ENCODE assay signal across 23 mouse cellular contexts in genomic region chr3:135324354-135324753, GRCm38 (mm10). TPM values are rescaled to one million over a fixed set of nuclear protein-coding genes. Genes with fewer than 3 reads are reported as not detected.
DNase-seq lines count a peak whose midpoint lies in the region; ATAC-seq lines count a peak whose summit lies in the region.
"Had no signal": no experiment of that assay in that cellular context is flagged by ENCODE, and none has a peak within 500 bp of the region (broad histone marks: within the 10 kb centered on the region; RNA-seq: fewer than 3 reads in every experiment).

No protein-coding gene starts in this region.

- intact Hi-C loops in left cerebral cortex, postnatal 10 days (cut with DNase I): no loop called here
- intact Hi-C loops in left cerebral cortex, postnatal 4 days (cut with DNase I): no loop called here
- intact Hi-C loops in gastrocnemius, postnatal 36 days (cut with DNase I): no loop called here

- H3K4me1 ChIP-seq in midbrain, embryonic 13.5 days (replicated peaks): peaks cover 4% of the 10 kb centered on the region; the same call in 1 of the 2 replicates
- H3K4me1 ChIP-seq: embryonic facial prominence, embryonic 15.5 days; forebrain, embryonic 12.5 days; heart, embryonic 12.5 days; limb, embryonic 13.5 days; lung, embryonic 15.5 days had no signal

- H3K36me3 ChIP-seq in midbrain, embryonic 13.5 days: no peaks in the 10 kb centered on the region
- H3K36me3 ChIP-seq: embryonic facial prominence, embryonic 15.5 days; forebrain, embryonic 12.5 days; G1E; heart, embryonic 12.5 days; limb, embryonic 13.5 days; lung, embryonic 15.5 days had no signal

- no peaks in the 10 kb centered on the region for H3K27me3 ChIP-seq in midbrain, embryonic 13.5 days
- H3K27me3 ChIP-seq: embryonic facial prominence, embryonic 15.5 days; forebrain, embryonic 12.5 days; heart, embryonic 12.5 days; limb, embryonic 13.5 days; lung, embryonic 15.5 days had no signal

- ATAC-seq in midbrain, embryonic 13.5 days: 0 out of 2 replicates have a peak, but pooled peaks have one; percentile 55
- ATAC-seq: intestine, embryonic 16.5 days had no signal

- H3K27ac ChIP-seq in midbrain, embryonic 13.5 days: no peak overlapping the region
- H3K27ac ChIP-seq: embryonic facial prominence, embryonic 15.5 days; forebrain, embryonic 12.5 days; hindbrain, embryonic 14.5 days; limb, embryonic 13.5 days; liver, embryonic 14.5 days; lung, embryonic 15.5 days had no signal

- H3K4me2 ChIP-seq in midbrain, embryonic 13.5 days (replicated peaks): no peak overlapping the region
- H3K4me2 ChIP-seq: embryonic facial prominence, embryonic 15.5 days; forebrain, embryonic 12.5 days; heart, embryonic 12.5 days; hindbrain, embryonic 14.5 days; limb, embryonic 13.5 days; lung, embryonic 15.5 days had no signal

- H3K9ac ChIP-seq in midbrain, embryonic 13.5 days (replicated peaks): no peak overlapping the region
- H3K9ac ChIP-seq: embryonic facial prominence, embryonic 15.5 days; forebrain, embryonic 12.5 days; heart, embryonic 12.5 days; hindbrain, embryonic 14.5 days; limb, embryonic 13.5 days; liver, embryonic 14.5 days; lung, embryonic 15.5 days had no signal

- no peak overlapping the region for H3K4me3 ChIP-seq in midbrain, embryonic 13.5 days (replicated peaks)
- H3K4me3 ChIP-seq: embryonic facial prominence, embryonic 15.5 days; forebrain, embryonic 12.5 days; heart, embryonic 12.5 days; limb, embryonic 13.5 days; lung, embryonic 15.5 days had no signal

- WGBS in midbrain, embryonic 13.5 days: 39% methylated on average over 6 of the region's 6 CpGs

- DNase-seq in left cerebral cortex, postnatal 10 days (ENCODE audit: extremely low spot score in 1 of 2, low spot score in 2 of 2): peak; percentile 9 to 46
- DNase-seq in left cerebral cortex, postnatal 4 days: no peak
- peak; percentile 24 for DNase-seq in CD4-positive helper T cell, adult 2 months (ENCODE audit: low read depth, low spot score)
- DNase-seq in CD4-positive, CD25-positive, alpha-beta regulatory T cell, adult 2 months (ENCODE audit: low read depth, low spot score): peak; percentile 64
- no peak for DNase-seq in gastrocnemius, adult 18-20 months (ENCODE audit: low spot score)
- DNase-seq in gastrocnemius, postnatal 36 days: no peak
- DNase-seq: adrenal gland, postnatal 25 days; cerebellum, adult 2 months; cerebellum, postnatal 36 days; lung, postnatal 4 days; spleen, adult 18-20 months; thymus, postnatal 4 days had no signal

- no peaks in the 10 kb centered on the region for H3K9me3 ChIP-seq in midbrain, embryonic 13.5 days
- H3K9me3 ChIP-seq: embryonic facial prominence, embryonic 15.5 days; forebrain, embryonic 12.5 days; G1E; heart, embryonic 12.5 days; limb, embryonic 13.5 days; lung, embryonic 15.5 days had no signal

RNA-seq across cellular contexts. Expression of gene Slc9b2, which starts 16.9 kb away (rescaled TPM):
- 1 to 10 TPM; 4.4 to 4.6 TPM for total RNA-seq in left cerebral cortex, postnatal 10 days (2021)
- 1 to 10 TPM; 6.9 to 7.0 TPM for total RNA-seq in left cerebral cortex, postnatal 4 days (2021)
- 0.39 and 1.1 TPM in 2 replicates for polyA plus RNA-seq in midbrain, embryonic 13.5 days (2015; fragmentation: Nextera tagmentation; extraction: Ambion mirVana)
- not detected for total RNA-seq in gastrocnemius, adult 18-20 months (2021)
- total RNA-seq in gastrocnemius, postnatal 36 days (2021): not detected
- total RNA-seq: G1E had no signal
- polyA plus RNA-seq: G1E had no signal

RNA-seq across cellular contexts. Expression of gene Slc9b1, which starts 23.5 kb away (rescaled TPM):
- under 1 TPM in 1 of 2 experiments, not detected in 1; 0.75 TPM for total RNA-seq in left cerebral cortex, postnatal 10 days (2021)
- 1 to 10 TPM in 1 of 2 experiments, under 1 TPM in 1; 0.40 to 1.5 TPM for total RNA-seq in left cerebral cortex, postnatal 4 days (2021)
- 0.17 and 0.28 TPM in 2 replicates for polyA plus RNA-seq in midbrain, embryonic 13.5 days (2015; fragmentation: Nextera tagmentation; extraction: Ambion mirVana)
- total RNA-seq in gastrocnemius, adult 18-20 months (2021): not detected
- not detected for total RNA-seq in gastrocnemius, postnatal 36 days (2021)
- polyA plus RNA-seq: cerebellum, adult 2 months; embryonic facial prominence, embryonic 15.5 days; heart, embryonic 12.5 days; stomach, embryonic 14.5 days had no signal

RNA-seq across cellular contexts. Expression of gene Bdh2, which starts 43.3 kb away (rescaled TPM):
- 1 to 10 TPM; 1.7 to 1.9 TPM for total RNA-seq in left cerebral cortex, postnatal 10 days (2021)
- 1 to 10 TPM; 1.6 to 2.2 TPM for total RNA-seq in left cerebral cortex, postnatal 4 days (2021)
- polyA plus RNA-seq in midbrain, embryonic 13.5 days (2015; fragmentation: Nextera tagmentation; extraction: Ambion mirVana): 4.3 TPM in 2 replicates
- total RNA-seq in gastrocnemius, adult 18-20 months (2021): 1 to 10 TPM; 1.6 to 2.6 TPM
- total RNA-seq in gastrocnemius, postnatal 36 days (2021): 1 to 10 TPM; 2.3 to 3.9 TPM
- polyA plus RNA-seq: G1E had no signal

Comparison
In these comparisons a context has a peak if more than half of its experiments do, and no peak if none do; other contexts are left out.
1. DNase-seq: peak in left cerebral cortex, postnatal 10 days (2 of 2), CD4-positive helper T cell, adult 2 months (single experiment) and CD4-positive, CD25-positive, alpha-beta regulatory T cell, adult 2 months (single experiment); none in left cerebral cortex, postnatal 4 days (single experiment), gastrocnemius, adult 18-20 months (single experiment) and gastrocnemius, postnatal 36 days (0 of 2).
2. RNA of gene Slc9b2, which starts 16.9 kb away (total RNA-seq): 6.9 to 7.0 TPM in left cerebral cortex, postnatal 4 days and 4.4 to 4.6 TPM in left cerebral cortex, postnatal 10 days; not detected in gastrocnemius, postnatal 36 days and not detected in gastrocnemius, adult 18-20 months; every median in the first group is over 4 times any median in the second.